Mouse (Mus musculus): ENCODE measurements at regions not wholly inside any gene's neighbourhood (a gene's known extent, or its start where the extent isn't known, plus 50 kb on each side); places are given as distances from the start of the nearest gene placed in this dataset.

DNA sequence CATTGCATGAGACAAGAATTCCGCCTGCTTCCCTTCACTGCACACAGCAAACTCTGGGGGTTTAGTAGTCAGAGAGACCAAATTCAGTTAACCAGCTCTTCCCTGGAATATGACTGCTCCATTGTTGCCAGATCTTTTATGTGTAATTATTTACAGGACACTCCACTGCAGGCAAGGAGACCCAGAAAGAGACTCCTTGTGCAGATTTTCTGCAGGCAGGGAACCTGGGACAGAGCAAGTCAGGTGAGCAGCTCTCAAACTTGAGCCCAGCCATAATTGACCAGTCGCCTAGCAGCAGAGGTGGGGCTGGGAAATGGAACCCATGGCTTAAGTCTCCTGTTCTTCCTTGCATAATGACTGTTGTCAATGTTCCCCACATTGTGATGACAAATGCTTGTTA, 324.2 kb downstream of the Ice1 start:
- ATAC-seq (ENCODE audit: low FRiP score), result no peak
- 66% methylated on average over 2 of the region's 2 CpGs for WGBS

DNA sequence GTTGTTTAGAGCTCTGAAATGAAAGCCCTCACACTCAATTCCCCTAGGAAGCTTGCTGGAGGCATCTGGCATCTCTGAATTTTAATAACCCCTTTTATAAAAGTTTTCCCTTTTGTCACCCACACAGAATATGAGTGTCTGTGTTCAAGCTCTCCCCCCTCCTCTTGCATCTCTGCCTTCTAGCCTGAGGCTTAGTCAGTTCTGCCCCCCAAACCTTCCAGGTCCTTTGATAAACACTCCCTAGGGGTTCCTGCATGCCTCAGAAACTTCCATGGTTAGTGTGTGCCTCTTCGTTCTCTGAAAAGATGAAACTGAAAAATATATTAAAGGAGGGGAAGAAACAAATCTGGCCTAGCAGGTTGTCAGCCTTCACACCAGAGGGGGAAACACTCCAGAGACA, 313.9 kb downstream of the Ice1 start:
- 33% methylated on average over 1 of the region's 1 CpGs for WGBS
- ATAC-seq (ENCODE audit: low FRiP score), result no peak

More for the DNA sequence above, 324.2 kb downstream of the Ice1 start:
- no peak overlapping the region for H3K4me3 ChIP-seq (replicated peaks; ENCODE audit: low read length)
- no peaks in the 10 kb centered on the region for H3K27me3 ChIP-seq (ENCODE audit: control insufficient read depth, insufficient read depth, low read length)
- no peaks in the 10 kb centered on the region for H3K9me3 ChIP-seq (ENCODE audit: control insufficient read depth, low read length)
- H3K27ac ChIP-seq, result no peak overlapping the region
- no peak overlapping the region for H3K4me2 ChIP-seq (replicated peaks)
- no peak overlapping the region for H3K9ac ChIP-seq
- H3K36me3 ChIP-seq (replicated peaks; ENCODE audit: control insufficient read depth, insufficient read depth), result no peaks in the 10 kb centered on the region
- H3K4me1 ChIP-seq (replicated peaks; ENCODE audit: control insufficient read depth, insufficient read depth, low read length), result peaks cover 13% of the 10 kb centered on the region
- no peak for DNase-seq (ENCODE audit: low spot score)

DNA sequence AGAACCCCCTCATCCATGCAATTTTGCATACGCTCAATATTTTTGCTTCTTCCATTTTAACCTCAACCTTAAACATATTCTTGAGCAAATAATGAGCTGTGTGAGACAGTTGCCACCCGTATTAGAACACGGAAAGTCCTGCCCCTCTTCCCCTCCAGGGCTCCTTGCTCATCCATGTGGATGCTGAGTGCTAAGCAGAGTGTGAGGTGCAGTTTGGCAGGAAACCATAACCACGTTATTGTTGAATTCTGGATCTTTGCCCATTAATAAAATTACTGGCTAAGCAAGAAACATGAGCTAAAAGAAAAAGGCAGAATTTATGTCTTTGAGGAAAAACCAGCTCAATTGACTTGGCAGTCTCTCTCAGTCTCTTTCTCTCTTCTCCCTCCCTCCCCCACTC, 301.4 kb downstream of the Ice1 start:
- no peaks in the 10 kb centered on the region for H3K36me3 ChIP-seq (replicated peaks; ENCODE audit: control insufficient read depth, insufficient read depth)
- no peak overlapping the region for H3K27ac ChIP-seq
- H3K27me3 ChIP-seq (ENCODE audit: control insufficient read depth, insufficient read depth, low read length), result no peaks in the 10 kb centered on the region
- H3K9me3 ChIP-seq (ENCODE audit: control insufficient read depth, low read length), result no peaks in the 10 kb centered on the region
- WGBS, result 56% methylated on average over 4 of the region's 4 CpGs
- no peak for DNase-seq (ENCODE audit: low spot score)
- no peak overlapping the region for H3K4me2 ChIP-seq (replicated peaks)
- no peak for ATAC-seq (ENCODE audit: low FRiP score)
- H3K4me3 ChIP-seq (replicated peaks; ENCODE audit: low read length), result no peak overlapping the region
- no peak overlapping the region for H3K9ac ChIP-seq
- no peaks in the 10 kb centered on the region for H3K4me1 ChIP-seq (replicated peaks; ENCODE audit: control insufficient read depth, insufficient read depth, low read length)

More for the DNA sequence above, 313.9 kb downstream of the Ice1 start:
- DNase-seq (ENCODE audit: low spot score), result no peak
- no peak overlapping the region for H3K9ac ChIP-seq
- no peaks in the 10 kb centered on the region for H3K36me3 ChIP-seq (replicated peaks; ENCODE audit: control insufficient read depth, insufficient read depth)
- no peaks in the 10 kb centered on the region; the same call in 1 of the 2 replicates for H3K4me1 ChIP-seq (replicated peaks; ENCODE audit: control insufficient read depth, insufficient read depth, low read length)
- H3K4me2 ChIP-seq (replicated peaks), result no peak overlapping the region
- H3K27me3 ChIP-seq (ENCODE audit: control insufficient read depth, insufficient read depth, low read length), result no peaks in the 10 kb centered on the region
- no peak overlapping the region for H3K4me3 ChIP-seq (replicated peaks; ENCODE audit: low read length)
- no peaks in the 10 kb centered on the region for H3K9me3 ChIP-seq (ENCODE audit: control insufficient read depth, low read length)
- no peak overlapping the region for H3K27ac ChIP-seq

DNA sequence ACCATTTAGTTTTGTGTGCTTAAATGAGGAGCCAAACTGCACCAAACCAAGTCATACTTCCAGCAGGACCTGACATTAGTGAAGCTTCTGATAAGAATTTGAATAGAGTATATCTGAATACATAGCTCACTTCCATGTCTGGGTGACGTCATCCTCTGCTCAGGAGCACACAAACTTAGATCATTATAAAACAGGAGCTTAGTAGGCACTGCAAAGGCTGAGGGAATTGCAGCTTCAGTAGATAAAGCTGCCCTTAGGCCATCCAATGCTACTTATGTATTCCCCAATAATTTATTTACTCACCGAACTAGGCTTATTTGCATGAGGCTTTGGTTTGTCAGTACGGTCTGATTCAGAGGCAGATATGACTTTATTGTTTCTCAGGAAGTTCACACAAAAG, 297.0 kb downstream of the Ice1 start:
- H3K9me3 ChIP-seq (ENCODE audit: control insufficient read depth, low read length), result no peaks in the 10 kb centered on the region
- H3K27me3 ChIP-seq (ENCODE audit: control insufficient read depth, insufficient read depth, low read length), result no peaks in the 10 kb centered on the region
- 47% methylated on average over 3 of the region's 3 CpGs for WGBS
- H3K27ac ChIP-seq, result no peak overlapping the region
- 0 out of 2 replicates have a peak, but pooled peaks have one; percentile 46 for ATAC-seq (ENCODE audit: low FRiP score)
- no peak overlapping the region for H3K9ac ChIP-seq
- H3K4me2 ChIP-seq (replicated peaks), result no peak overlapping the region
- H3K4me1 ChIP-seq (replicated peaks; ENCODE audit: control insufficient read depth, insufficient read depth, low read length), result 0 out of 2 replicates have a peak, but pooled peaks cover 7% of the 10 kb centered on the region
- no peaks in the 10 kb centered on the region for H3K36me3 ChIP-seq (replicated peaks; ENCODE audit: control insufficient read depth, insufficient read depth)
- H3K4me3 ChIP-seq (replicated peaks; ENCODE audit: low read length), result no peak overlapping the region
- no peak for DNase-seq (ENCODE audit: low spot score)

DNA sequence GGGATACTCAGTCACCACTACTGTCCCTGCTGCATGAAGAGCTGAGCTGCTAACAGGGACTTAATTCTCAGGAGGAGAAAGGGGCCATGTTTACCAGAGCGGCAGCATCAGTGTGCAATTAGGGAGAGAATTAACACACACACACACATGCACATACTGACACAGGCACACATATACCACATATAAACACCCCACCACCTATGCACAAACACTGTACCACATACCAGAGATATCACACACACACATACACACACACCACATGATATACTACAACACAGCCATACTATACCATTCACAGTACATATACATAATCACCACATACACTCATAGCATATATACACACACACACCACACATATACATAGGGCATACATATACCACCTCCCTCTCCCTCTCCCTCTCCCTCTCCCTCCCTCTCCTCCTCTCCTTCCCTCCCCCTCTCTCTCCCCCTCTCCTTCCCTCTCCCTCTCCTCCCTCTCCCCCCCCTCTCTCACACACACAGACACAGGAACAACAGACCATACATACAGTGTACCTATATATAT, 294.2 kb downstream of the Ice1 start:
- H3K4me1 ChIP-seq (replicated peaks; ENCODE audit: control insufficient read depth, insufficient read depth, low read length), result 0 out of 2 replicates have a peak, but pooled peaks cover 7% of the 10 kb centered on the region
- H3K4me3 ChIP-seq (replicated peaks; ENCODE audit: low read length), result no peak overlapping the region
- ATAC-seq (ENCODE audit: low FRiP score) (no peak), DNase-seq (ENCODE audit: low spot score) (no peak)
- H3K9ac ChIP-seq, result no peak overlapping the region
- H3K27me3 ChIP-seq (ENCODE audit: control insufficient read depth, insufficient read depth, low read length), result no peaks in the 10 kb centered on the region
- no peak overlapping the region for H3K4me2 ChIP-seq (replicated peaks)
- 84% methylated on average over 1 of the region's 1 CpGs for WGBS
- no peaks in the 10 kb centered on the region for H3K36me3 ChIP-seq (replicated peaks; ENCODE audit: control insufficient read depth, insufficient read depth)
- no peak overlapping the region for H3K27ac ChIP-seq
- H3K9me3 ChIP-seq (ENCODE audit: control insufficient read depth, low read length), result no peaks in the 10 kb centered on the region

DNA sequence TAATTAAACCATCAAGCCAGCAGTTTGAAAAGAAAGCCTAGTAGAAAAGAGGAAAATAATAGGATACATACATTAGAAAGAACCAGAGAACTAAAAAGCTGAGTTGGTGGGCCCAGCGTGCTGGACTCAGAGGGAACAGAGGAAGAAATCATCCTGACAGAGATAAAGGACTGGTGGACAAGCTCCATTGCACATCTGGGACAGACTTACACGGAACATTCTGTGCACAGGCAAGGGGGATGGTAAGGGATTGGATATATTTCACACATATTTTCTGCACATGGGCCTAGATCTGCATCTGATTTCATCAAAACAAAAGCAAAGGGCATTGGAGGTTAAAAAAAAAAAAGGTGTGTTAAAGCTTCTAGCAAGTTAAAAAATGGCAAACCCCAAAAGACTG, 293.5 kb downstream of the Ice1 start:
- WGBS, result 27% methylated on average over 2 of the region's 2 CpGs
- H3K27ac ChIP-seq, result no peak overlapping the region
- peak; percentile 28 for DNase-seq (ENCODE audit: low spot score)

DNA sequence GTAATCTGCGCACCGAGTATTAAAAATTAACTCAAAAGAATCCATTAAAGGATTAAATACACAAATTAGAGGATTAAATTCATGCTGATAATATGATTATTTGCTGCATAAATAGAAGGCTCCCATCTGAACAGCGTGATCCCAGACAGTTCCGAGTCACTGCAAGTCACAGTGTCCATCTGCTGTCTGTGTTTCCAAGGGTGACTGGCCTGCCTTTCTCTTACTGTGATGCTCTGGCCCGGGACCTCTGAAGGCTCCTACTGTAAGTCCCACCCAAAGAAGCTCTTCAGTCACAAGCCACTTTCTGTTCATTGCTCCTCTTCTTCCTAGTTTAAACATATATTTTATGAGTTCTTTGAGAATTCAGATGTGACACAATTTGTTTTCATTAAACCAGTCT, 293.1 kb downstream of the Ice1 start:
- H3K9me3 ChIP-seq (ENCODE audit: control insufficient read depth, low read length), result no peaks in the 10 kb centered on the region
- no peaks in the 10 kb centered on the region for H3K27me3 ChIP-seq (ENCODE audit: control insufficient read depth, insufficient read depth, low read length)
- no peak overlapping the region for H3K9ac ChIP-seq
- 39% methylated on average over 5 of the region's 5 CpGs for WGBS
- H3K27ac ChIP-seq, result no peak overlapping the region
- DNase-seq (ENCODE audit: low spot score) (no peak), ATAC-seq (ENCODE audit: low FRiP score) (no peak)
- H3K36me3 ChIP-seq (replicated peaks; ENCODE audit: control insufficient read depth, insufficient read depth), result no peaks in the 10 kb centered on the region
- 0 out of 2 replicates have a peak, but pooled peaks cover 7% of the 10 kb centered on the region for H3K4me1 ChIP-seq (replicated peaks; ENCODE audit: control insufficient read depth, insufficient read depth, low read length)
- no peak overlapping the region for H3K4me2 ChIP-seq (replicated peaks)
- H3K4me3 ChIP-seq (replicated peaks; ENCODE audit: low read length), result no peak overlapping the region

More for the DNA sequence above, 293.5 kb downstream of the Ice1 start:
- no peaks in the 10 kb centered on the region for H3K36me3 ChIP-seq (replicated peaks; ENCODE audit: control insufficient read depth, insufficient read depth)
- H3K4me1 ChIP-seq (replicated peaks; ENCODE audit: control insufficient read depth, insufficient read depth, low read length), result 0 out of 2 replicates have a peak, but pooled peaks cover 7% of the 10 kb centered on the region
- no peak overlapping the region for H3K4me2 ChIP-seq (replicated peaks)
- no peaks in the 10 kb centered on the region for H3K27me3 ChIP-seq (ENCODE audit: control insufficient read depth, insufficient read depth, low read length)
- no peak overlapping the region for H3K9ac ChIP-seq
- no peaks in the 10 kb centered on the region for H3K9me3 ChIP-seq (ENCODE audit: control insufficient read depth, low read length)
- no peak for ATAC-seq (ENCODE audit: low FRiP score)
- no peak overlapping the region for H3K4me3 ChIP-seq (replicated peaks; ENCODE audit: low read length)

DNA sequence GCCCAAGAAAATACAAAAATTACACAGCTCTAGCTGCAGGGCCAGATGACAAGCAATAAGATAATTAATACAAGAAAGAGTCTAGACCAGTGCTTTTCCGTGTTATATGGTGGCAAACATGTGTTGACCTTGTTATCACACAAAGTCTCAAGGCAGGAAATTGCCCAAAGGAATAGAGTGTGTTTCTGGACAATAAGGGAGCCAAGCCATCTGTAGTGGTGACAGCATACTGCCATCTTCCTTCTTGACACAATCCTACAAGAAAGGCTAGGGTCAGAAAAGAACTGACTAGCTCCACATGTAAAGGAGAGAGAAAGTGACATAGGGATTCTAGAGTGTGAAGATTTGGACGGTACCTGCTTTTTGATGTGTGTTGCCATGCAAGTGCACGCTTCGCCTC, 289.0 kb downstream of the Ice1 start:
- Histone ChIP-seq H3K4me2 (replicated peaks) (no peak overlapping the region), H3K4me3 (replicated peaks; ENCODE audit: low read length) (no peak overlapping the region), H3K27ac (no peak overlapping the region), H3K36me3 (replicated peaks; ENCODE audit: control insufficient read depth, insufficient read depth) (no peaks in the 10 kb centered on the region), H3K27me3 (ENCODE audit: control insufficient read depth, insufficient read depth, low read length) (no peaks in the 10 kb centered on the region), H3K9ac (no peak overlapping the region), H3K4me1 (replicated peaks; ENCODE audit: control insufficient read depth, insufficient read depth, low read length) (no peaks in the 10 kb centered on the region), H3K9me3 (ENCODE audit: control insufficient read depth, low read length) (no peaks in the 10 kb centered on the region)
- 89% methylated on average over 4 of the region's 4 CpGs for WGBS
- no peak for DNase-seq (ENCODE audit: low spot score)
- no peak for ATAC-seq (ENCODE audit: low FRiP score)

DNA sequence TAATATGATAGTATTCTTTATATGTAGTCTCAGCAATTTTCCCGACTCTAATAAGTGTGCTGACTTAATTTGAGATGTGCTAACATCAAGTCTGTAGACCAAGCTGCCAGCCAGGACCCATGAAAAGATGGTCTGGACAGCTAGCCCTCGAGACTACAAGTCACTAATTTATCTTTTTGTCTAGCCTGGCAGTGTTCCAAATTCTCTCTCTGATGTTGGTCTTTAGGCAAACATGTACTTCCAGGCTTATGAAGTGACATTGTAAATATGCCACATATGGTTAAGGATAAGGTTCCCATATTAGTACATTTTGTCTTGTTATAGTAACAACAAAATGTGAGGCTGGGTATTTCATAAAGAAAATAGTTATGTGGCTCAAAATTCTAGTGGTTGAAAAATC, 288.5 kb downstream of the Ice1 start:
- H3K27me3 ChIP-seq (ENCODE audit: control insufficient read depth, insufficient read depth, low read length), result no peaks in the 10 kb centered on the region
- H3K4me2 ChIP-seq (replicated peaks), result no peak overlapping the region
- no peak overlapping the region for H3K4me3 ChIP-seq (replicated peaks; ENCODE audit: low read length)
- 59% methylated on average over 2 of the region's 2 CpGs for WGBS
- DNase-seq (ENCODE audit: low spot score) (no peak), ATAC-seq (ENCODE audit: low FRiP score) (no peak)
- no peaks in the 10 kb centered on the region for H3K36me3 ChIP-seq (replicated peaks; ENCODE audit: control insufficient read depth, insufficient read depth)
- H3K27ac ChIP-seq, result no peak overlapping the region
- H3K4me1 ChIP-seq (replicated peaks; ENCODE audit: control insufficient read depth, insufficient read depth, low read length), result no peaks in the 10 kb centered on the region
- no peak overlapping the region for H3K9ac ChIP-seq
- no peaks in the 10 kb centered on the region for H3K9me3 ChIP-seq (ENCODE audit: control insufficient read depth, low read length)

DNA sequence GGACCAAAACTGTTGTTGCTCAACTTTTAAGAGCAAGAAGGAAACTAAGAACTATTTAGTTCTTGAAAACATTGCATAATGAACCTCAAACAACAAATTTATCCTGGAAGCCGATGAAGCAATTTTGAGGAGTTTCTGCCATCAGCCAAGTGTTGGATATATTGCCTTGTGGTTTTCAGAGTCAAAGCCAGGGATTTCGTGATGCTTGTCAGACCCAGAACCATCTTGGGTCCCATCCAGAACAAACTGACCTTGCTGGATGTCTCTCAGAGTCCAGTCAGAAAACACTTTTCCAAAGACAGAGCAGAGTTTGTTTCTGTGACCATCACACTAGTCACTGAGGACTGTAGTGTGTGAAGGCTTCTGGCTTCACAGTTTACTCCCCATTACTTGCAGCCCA, 267.8 kb downstream of the Ice1 start:
- DNase-seq (ENCODE audit: low spot score) (no peak), ATAC-seq (ENCODE audit: low FRiP score) (no peak)
- Histone ChIP-seq H3K9ac (no peak overlapping the region), H3K9me3 (ENCODE audit: control insufficient read depth, low read length) (no peaks in the 10 kb centered on the region), H3K4me1 (replicated peaks; ENCODE audit: control insufficient read depth, insufficient read depth, low read length) (no peaks in the 10 kb centered on the region), H3K4me2 (replicated peaks) (no peak overlapping the region), H3K36me3 (replicated peaks; ENCODE audit: control insufficient read depth, insufficient read depth) (no peaks in the 10 kb centered on the region), H3K4me3 (replicated peaks; ENCODE audit: low read length) (no peak overlapping the region), H3K27ac (no peak overlapping the region), H3K27me3 (ENCODE audit: control insufficient read depth, insufficient read depth, low read length) (no peaks in the 10 kb centered on the region)
- 87% methylated on average over 2 of the region's 2 CpGs for WGBS

Measured in hindbrain, embryonic 14.5 days (tissue).